Mouse (Mus musculus) T-cell, adult 2 months (primary cell): ENCODE data around the gene Serpinb6c.
"Not testable (repeated sequence)": the region's sequence is repeated elsewhere in the genome, so short reads cannot be mapped to it uniquely, and the experiment has no call there.

Source experiments
- DNase-seq: peaks from one replicate; pipeline ENCODE4 v3.0.0; 2022; ENCODE audit warnings: low spot score

Serpinb6c gene

DNA sequence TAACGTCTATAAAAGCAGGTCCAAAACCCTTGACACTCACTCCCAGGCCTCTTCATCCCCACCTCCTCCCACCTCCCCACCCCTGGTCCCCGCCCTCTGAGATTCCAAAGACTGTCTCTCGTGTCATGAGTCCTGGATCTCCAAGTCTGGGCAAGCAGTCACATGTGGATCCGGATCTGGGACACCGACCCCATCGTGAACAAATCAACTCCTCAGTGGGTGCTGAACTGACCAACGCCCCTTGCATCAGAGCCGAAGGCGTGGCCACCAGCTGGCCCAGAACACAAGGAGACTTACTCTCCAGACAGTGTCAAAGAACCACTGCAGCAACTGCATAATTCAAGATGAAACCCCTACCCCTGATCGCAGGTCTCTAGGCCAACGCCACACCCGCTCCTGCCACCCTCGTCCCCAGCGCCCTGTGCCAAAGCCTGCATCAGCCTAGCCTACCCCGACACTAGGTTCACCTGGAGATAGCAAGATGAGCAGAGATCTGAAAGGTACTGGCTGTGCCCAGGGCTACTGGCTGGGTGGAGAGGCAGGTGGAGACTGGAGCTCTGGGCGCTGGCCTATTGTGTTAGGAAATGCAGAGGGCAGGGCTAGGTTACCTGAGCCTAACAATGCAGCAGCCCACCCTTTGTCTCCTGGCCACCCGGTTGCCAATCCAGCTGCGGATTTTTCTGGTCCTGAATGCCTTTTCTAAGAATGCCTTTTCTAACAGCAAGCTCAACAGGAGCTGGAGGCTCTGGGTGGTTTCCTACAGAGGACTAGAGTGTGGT lies at the start of gene Serpinb6c:
TSS of gene Serpinb6c (minus strand) at position 533 of the 779 bp plus-strand sequence.
- no peak for DNase-seq

DNA sequence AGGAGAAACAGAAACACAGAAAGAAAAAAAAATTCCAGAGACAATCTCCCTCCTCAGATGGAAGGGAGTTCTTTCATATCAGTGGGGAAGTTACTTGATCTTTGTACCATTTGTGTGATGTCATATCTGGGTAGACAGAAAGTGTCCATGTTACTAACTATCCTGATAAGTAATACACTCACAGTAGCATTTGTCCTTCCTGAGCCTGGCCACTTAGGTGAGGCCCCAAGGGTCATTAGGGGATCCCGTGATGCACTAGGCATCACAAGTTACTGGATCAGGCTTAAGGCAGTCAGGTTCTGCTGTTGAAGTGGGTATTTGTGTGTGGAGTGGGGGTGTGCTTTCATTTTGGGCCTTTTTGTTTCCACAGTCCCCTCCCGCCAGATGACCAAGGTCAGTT lies 47.4 kb upstream of the Serpinb6c start:
- no peak for DNase-seq

GRCm38 (mm10) chr13:33952075-33952449 lies 46.6 kb upstream of the Serpinb6c start:
- no peak for DNase-seq

GRCm38 (mm10) chr13:33951308-33952074 lies 46.0 kb upstream of the Serpinb6c start:
- DNase-seq = no peak

- no peak for DNase-seq
Measured at GRCm38 (mm10) chr13:33942212-33942779, 36.8 kb upstream of the Serpinb6c start.

GRCm38 (mm10) chr13:33941288-33941808 lies 35.8 kb upstream of the Serpinb6c start:
- DNase-seq = no peak

DNA sequence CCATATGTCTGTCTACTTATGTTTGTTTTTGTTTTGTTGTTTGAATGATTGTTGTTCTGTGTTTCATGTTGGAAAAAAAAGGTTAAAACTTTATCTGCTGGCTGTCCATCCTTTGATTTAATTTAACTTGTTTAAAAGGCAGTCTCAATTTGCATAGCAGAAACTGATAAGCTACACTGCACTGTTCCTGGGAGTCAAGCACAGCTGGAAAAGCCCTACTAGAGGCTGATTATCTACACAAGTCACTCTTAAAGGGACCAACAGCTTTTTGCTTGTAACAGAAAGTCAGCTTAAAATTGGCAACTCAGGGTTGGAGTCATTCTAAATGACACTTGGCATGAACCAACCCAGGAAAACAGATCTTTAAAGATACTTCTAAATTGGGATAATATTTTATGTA lies 32.1 kb upstream of the Serpinb6c start:
- DNase-seq = not testable (repeated sequence)

DNA sequence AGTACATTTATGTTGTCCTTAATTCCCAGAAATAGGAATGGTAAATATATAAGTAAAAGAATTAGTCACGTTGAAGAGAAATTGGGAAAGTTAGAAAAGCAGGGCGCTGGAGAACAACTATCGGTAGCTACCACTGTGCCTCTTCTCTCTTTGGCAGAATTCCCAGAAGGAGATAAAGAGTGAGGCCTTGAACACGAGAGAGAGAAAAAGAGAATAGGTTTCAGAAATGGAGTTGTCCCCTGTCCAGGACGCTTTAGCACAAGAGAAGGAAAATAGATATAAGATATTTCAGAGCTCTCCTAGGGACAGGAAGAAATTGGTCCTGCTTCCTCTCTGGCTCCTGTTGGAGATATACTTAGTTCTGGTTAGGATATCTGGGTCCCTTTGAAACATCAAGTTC lies 31.6 kb upstream of the Serpinb6c start:
- DNase-seq = no peak

DNA sequence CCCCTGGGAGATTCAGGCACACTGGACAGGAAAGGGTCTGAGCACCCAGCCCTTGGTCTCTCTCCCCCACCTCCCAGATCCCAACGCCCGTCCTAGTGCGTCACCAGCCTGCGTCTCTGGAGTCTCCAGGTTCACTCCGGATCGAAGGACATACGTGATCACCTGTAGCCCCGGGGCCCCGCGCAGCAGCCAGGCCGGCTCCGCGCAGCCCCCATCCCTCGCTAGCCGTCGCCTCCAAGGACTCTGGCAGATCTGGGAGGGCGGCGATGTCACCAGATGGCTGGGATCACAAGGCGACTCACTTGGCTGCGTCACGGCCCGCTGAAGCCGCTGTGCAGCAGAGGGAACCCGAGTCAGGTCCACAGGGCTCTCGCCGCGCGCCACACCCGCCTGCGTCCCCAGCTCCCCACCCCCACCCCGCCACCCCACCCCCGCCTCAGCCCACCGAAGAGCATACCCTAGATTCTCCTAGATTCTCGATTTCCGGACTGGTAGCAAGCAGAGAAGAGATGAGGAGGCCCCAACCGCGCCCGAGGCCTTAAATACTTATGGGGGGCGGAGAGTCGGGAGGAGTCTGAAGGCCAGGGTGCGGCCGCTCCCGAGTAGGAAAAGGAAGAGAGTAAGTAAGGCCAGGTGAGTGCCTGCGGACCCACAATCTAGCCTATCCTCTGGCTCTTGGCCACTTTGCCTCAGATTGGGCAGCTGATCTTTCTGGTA lies 30.1 kb upstream of the Serpinb6c start:
- no peak for DNase-seq

GRCm38 (mm10) chr13:33934743-33935142 lies 29.2 kb upstream of the Serpinb6c start:
- no peak for DNase-seq

GRCm38 (mm10) chr13:33930912-33931311 lies 25.4 kb upstream of the Serpinb6c start:
- DNase-seq = no peak

GRCm38 (mm10) chr13:33930281-33930680 lies 24.8 kb upstream of the Serpinb6c start:
- no peak for DNase-seq

DNA sequence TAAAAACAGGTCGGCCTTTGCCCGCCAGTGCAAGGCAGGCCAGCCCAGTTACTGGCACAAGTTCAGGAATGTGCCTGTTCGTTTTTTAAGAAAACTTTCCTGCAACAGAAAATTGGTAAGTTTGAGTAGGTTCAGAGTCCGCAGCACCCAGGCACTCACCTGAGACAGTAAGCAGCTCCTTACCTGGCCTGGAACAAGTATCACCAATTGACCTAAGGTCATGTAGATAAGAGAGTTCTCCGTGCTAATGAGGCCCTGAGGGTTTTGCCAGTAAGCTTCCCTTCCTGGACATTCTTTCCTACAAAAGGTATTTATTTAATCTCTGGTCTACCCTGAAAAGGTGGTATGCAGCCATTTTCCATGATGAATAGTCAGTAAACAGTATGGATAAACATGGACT lies 16.2 kb upstream of the Serpinb6c start:
- no peak for DNase-seq

DNA sequence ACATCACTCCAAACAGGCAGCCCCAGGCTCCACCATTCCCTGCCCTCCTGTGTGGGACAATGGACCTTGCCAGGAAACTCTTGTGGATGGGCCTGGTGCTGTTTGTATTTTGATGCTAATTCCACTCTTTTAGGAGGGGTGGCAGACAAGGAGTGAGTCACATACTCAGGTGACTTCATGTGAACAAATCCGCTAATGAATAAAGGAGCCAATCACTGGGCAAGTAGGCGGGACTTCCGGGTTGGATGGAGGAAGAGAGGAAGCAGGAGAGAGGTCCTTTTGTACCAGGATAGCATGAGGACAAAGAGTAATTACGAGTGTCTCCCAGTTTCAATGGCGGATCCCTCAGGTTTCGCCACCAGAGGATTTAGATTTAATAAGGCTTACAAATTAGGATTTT lies 15.5 kb upstream of the Serpinb6c start:
- DNase-seq = no peak

DNA sequence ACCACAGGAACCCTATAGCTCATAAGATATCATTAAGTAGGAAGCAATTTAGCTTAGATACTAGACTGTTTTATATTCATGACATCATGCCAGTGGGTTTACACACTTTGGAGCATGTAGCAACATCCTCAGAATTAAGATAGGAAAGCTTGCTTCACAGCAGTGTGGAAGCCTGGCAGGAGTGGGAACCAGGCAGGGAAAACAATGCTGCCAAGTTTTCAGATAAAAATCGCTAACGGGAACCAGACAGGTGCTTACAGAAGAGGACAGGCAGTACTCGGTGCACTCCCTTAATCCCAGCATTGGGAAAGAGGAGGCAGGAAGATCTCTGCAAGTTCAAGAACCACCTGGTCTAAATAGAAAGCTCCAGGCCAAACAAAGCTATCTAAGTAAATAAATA lies 1.3 kb upstream of the Serpinb6c start:
- no peak for DNase-seq

DNA sequence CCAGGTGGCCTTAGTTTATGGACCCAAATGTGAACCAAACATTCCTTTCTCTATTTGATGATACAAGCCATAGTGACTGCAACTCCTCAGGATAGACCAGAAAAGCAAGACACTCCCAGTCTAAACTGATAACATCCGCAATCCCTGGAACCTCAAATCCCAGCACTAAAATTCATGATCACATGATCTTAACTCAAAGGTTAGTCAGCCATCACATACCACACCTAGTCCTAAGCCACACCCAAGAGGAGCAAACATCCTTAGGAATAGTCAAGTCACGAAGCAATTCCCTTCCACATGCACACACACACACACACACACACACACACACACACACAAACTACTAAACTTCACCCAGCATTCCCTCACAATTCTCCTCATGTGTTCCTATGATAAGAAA lies 2.2 kb downstream of the Serpinb6c start:
- no peak for DNase-seq

GRCm38 (mm10) chr13:33894207-33894606 lies 11.3 kb downstream of the Serpinb6c start:
- DNase-seq = no peak

DNA sequence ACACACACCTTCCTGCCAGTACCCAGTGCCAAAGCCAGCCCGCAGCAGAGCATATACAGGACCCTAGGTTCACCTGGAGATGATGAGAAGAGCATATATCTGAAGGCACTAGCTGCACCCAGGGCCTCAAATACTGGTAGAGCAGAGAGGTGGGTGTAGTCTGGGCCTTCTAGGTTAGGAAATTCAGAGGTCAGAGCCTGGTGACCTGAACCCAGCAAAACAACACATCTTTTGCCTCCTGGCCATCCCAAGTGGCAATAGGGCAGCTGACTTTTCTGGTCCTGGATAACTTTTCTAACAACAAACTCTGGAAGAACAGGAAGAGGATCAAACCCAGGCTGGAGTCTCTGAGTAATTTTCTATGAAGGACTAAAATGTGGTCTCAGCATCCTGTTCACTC lies 62.2 kb downstream of the Serpinb6c start, which contains the start of gene Serpinb6e:
TSS of gene Serpinb6e (minus strand) at position 101 of the 400 bp plus-strand sequence.
- DNase-seq = no peak

DNA sequence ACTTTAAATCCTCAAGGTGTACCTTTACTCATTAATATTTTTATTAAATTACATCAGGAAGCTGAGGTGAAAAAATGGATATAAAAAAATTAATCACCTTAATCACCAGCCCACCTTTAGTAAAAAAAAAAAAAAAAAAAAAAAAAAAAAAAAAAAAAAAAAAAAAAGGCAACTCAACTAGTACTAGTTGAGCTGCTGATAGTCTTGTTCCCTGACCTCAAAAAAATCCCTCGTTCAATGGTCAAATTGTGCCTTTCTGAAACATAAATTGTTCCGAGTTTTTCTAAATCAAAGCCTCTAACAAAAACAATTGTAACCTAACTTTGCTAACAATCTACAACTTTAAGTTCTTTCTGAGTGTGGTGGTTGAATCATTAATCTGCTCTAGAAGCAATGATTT lies 74.8 kb downstream of the Serpinb6c start:
- DNase-seq = no peak
